Mouse (Mus musculus): ENCODE measurements at regions not wholly inside any gene's neighbourhood (a gene's known extent, or its start where the extent isn't known, plus 50 kb on each side); places are given as distances from the start of the nearest gene placed in this dataset.

- Histone ChIP-seq H3K27me3 (ENCODE audit: insufficient read depth, low read length) (no peaks in the 10 kb centered on the region), H3K9me3 (ENCODE audit: low read length) (no peaks in the 10 kb centered on the region), H3K4me3 (ENCODE audit: low read length) (no peak overlapping the region), H3K9ac (replicated peaks; ENCODE audit: low read length) (no peak overlapping the region), H3K27ac (no peak overlapping the region), H3K4me2 (ENCODE audit: low read depth, low read length) (no peak overlapping the region), H3K4me1 (ENCODE audit: insufficient read depth, low read length) (peaks cover 4% of the 10 kb centered on the region; the same call in 1 of the 2 replicates), H3K36me3 (ENCODE audit: insufficient read depth, low read length) (no peaks in the 10 kb centered on the region)
- DNase-seq (ENCODE audit: low spot score) (no peak), ATAC-seq (no peak)
- WGBS: 69% methylated on average over 6 of the region's 6 CpGs
- no peak for TF ChIP-seq CTCF (IDR thresholded peaks at IDR 0.05; ENCODE audit: low read depth)
Observed at GRCm38 (mm10) chr17:49226016-49226400, 202.2 kb upstream of the Mocs1 start.

DNA sequence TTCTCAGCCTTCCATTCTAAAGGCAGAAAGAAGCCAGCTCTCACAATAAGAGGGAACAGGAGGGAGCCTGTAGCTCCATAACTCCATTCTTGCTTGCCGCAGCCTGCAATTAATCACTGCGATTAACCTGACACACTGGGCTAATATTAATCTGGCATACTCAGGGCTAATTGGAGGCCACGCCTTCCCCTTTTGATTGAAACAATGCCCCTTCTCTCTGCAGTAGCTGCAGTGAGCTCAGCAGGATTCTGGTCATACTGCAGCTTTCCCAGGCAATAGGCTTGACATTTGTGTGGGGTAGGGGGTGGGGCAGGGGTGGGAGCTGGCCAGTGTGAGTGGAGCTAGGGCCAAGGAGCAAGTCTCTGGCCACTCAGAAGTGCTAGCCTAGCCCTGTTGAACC is 196.9 kb upstream of the Mocs1 start:
- WGBS: 12% methylated on average over 3 of the region's 3 CpGs
- Histone ChIP-seq H3K9ac (replicated peaks; ENCODE audit: low read length) (no peak overlapping the region), H3K36me3 (ENCODE audit: insufficient read depth, low read length) (no peaks in the 10 kb centered on the region), H3K27me3 (ENCODE audit: insufficient read depth, low read length) (no peaks in the 10 kb centered on the region), H3K4me1 (ENCODE audit: insufficient read depth, low read length) (peaks cover 12% of the 10 kb centered on the region), H3K27ac (no peak overlapping the region), H3K4me2 (ENCODE audit: low read depth, low read length) (no peak overlapping the region), H3K4me3 (ENCODE audit: low read length) (no peak overlapping the region), H3K9me3 (ENCODE audit: low read length) (no peaks in the 10 kb centered on the region)
- peak; percentile 53 for DNase-seq (ENCODE audit: low spot score)
- TF ChIP-seq CTCF (IDR thresholded peaks at IDR 0.05; ENCODE audit: low read depth): no peak
- peak; percentile 62 for ATAC-seq

GRCm38 (mm10) chr17:49240097-49240496 is 188.1 kb upstream of the Mocs1 start:
- no peak overlapping the region for H3K27ac ChIP-seq
- H3K4me3 ChIP-seq (ENCODE audit: low read length): no peak overlapping the region
- ATAC-seq (no peak), DNase-seq (ENCODE audit: low spot score) (peak; percentile 54)
- no peaks in the 10 kb centered on the region for H3K4me1 ChIP-seq (ENCODE audit: insufficient read depth, low read length)
- H3K9me3 ChIP-seq (ENCODE audit: low read length): no peaks in the 10 kb centered on the region
- no peaks in the 10 kb centered on the region for H3K27me3 ChIP-seq (ENCODE audit: insufficient read depth, low read length)
- no peak overlapping the region for H3K9ac ChIP-seq (replicated peaks; ENCODE audit: low read length)
- no peaks in the 10 kb centered on the region for H3K36me3 ChIP-seq (ENCODE audit: insufficient read depth, low read length)
- no peak for TF ChIP-seq CTCF (IDR thresholded peaks at IDR 0.05; ENCODE audit: low read depth)
- H3K4me2 ChIP-seq (ENCODE audit: low read depth, low read length): no peak overlapping the region

- WGBS: 36% methylated on average over 2 of the region's 2 CpGs
- Histone ChIP-seq H3K9ac (replicated peaks; ENCODE audit: low read length) (no peak overlapping the region), H3K27ac (peak overlapping the region; percentile 45; the same call in 1 of the 2 replicates), H3K36me3 (ENCODE audit: insufficient read depth, low read length) (no peaks in the 10 kb centered on the region), H3K4me2 (ENCODE audit: low read depth, low read length) (no peak overlapping the region), H3K4me3 (ENCODE audit: low read length) (no peak overlapping the region), H3K27me3 (ENCODE audit: insufficient read depth, low read length) (no peaks in the 10 kb centered on the region), H3K4me1 (ENCODE audit: insufficient read depth, low read length) (no peaks in the 10 kb centered on the region), H3K9me3 (ENCODE audit: low read length) (no peaks in the 10 kb centered on the region)
- ATAC-seq (peak; percentile 89), DNase-seq (ENCODE audit: low spot score) (peak; percentile 89)
- no peak for TF ChIP-seq CTCF (IDR thresholded peaks at IDR 0.05; ENCODE audit: low read depth)
Observed at GRCm38 (mm10) chr17:49243419-49243818, 184.7 kb upstream of the Mocs1 start.

- DNase-seq (ENCODE audit: low spot score): no peak
- no peak overlapping the region for H3K27ac ChIP-seq
- H3K4me1 ChIP-seq (ENCODE audit: insufficient read depth, low read length): no peaks in the 10 kb centered on the region
- WGBS: 55% methylated on average over 2 of the region's 2 CpGs
- no peaks in the 10 kb centered on the region for H3K9me3 ChIP-seq (ENCODE audit: low read length)
- H3K4me2 ChIP-seq (ENCODE audit: low read depth, low read length): no peak overlapping the region
- ATAC-seq: no peak
- H3K27me3 ChIP-seq (ENCODE audit: insufficient read depth, low read length): no peaks in the 10 kb centered on the region
- H3K9ac ChIP-seq (replicated peaks; ENCODE audit: low read length): no peak overlapping the region
- H3K36me3 ChIP-seq (ENCODE audit: insufficient read depth, low read length): no peaks in the 10 kb centered on the region
- no peak overlapping the region for H3K4me3 ChIP-seq (ENCODE audit: low read length)
- peak; percentile 36 for TF ChIP-seq CTCF (IDR thresholded peaks at IDR 0.05; ENCODE audit: low read depth)
Observed at GRCm38 (mm10) chr17:49245013-49245412, 183.1 kb upstream of the Mocs1 start.

DNA sequence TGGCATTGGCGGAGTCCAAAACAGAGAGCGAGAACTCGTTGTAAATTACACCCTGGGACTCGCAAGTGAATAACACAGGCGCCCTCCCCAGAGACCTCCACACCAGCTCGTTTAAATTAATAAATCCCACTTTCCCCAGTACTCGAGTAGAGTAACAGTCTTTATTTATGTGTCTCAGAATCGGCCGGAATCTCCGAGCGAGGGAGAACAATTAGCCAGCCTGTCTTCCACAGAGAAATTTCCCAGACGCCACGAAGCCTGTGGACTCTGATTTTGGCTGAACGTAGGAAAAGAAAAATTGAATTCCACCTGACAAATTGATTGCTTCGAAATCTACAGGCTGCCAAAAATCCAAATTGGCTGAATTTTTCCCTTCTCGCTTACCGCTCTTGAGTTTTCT is 180.9 kb upstream of the Mocs1 start:
- DNase-seq (ENCODE audit: low spot score) (peak; percentile 25), ATAC-seq (no peak)
- H3K36me3 ChIP-seq (ENCODE audit: insufficient read depth, low read length): no peaks in the 10 kb centered on the region
- no peaks in the 10 kb centered on the region for H3K4me1 ChIP-seq (ENCODE audit: insufficient read depth, low read length)
- H3K9ac ChIP-seq (replicated peaks; ENCODE audit: low read length): no peak overlapping the region
- H3K4me2 ChIP-seq (ENCODE audit: low read depth, low read length): peak overlapping the region; percentile 27; the same call in 1 of the 2 replicates
- 42% methylated on average over 17 of the region's 17 CpGs for WGBS
- H3K27me3 ChIP-seq (ENCODE audit: insufficient read depth, low read length): no peaks in the 10 kb centered on the region
- TF ChIP-seq CTCF (IDR thresholded peaks at IDR 0.05; ENCODE audit: low read depth): no peak
- no peak overlapping the region for H3K4me3 ChIP-seq (ENCODE audit: low read length)
- H3K27ac ChIP-seq: no peak overlapping the region
- H3K9me3 ChIP-seq (ENCODE audit: low read length): no peaks in the 10 kb centered on the region

DNA sequence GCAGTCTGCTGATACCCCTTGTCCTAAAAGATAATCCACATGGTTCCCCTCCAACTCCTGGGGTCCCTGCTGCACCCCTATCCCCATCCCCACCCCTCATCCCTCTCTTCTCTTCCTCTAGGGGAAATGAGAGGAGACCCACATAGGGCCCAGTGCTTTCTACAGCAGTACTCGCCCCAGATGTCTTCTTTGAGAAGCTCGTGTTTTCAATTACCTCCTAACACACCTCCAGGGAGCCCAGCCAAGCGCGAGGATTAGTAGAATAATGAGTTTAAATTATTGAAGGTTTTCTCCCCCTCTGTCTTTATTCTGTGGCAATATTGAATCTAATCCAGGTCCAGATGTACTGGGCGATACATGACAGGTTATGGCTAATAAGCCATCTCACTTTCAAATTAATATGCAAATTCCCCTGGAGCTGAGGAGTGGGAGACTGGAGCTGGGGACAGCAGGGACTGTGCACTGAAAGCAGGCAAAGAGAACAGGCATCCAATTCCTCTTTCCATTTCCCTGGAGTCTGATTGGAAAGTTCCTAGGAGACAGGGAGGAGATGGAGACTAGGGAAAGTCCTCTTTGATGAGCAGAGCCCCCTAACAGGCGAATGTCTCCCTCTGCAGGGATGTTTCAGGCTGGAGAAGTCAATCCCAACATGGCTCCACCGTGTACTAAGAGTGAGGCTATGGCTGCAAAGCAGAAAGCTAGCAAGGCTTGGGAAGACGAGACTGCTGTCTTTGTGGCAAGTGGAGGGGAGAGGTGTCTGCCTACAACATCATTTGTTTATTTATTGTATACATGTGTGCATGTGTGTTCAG is 177.2 kb upstream of the Mocs1 start:
- peak; percentile 36; the same call in 1 of the 2 replicates for ATAC-seq
- Histone ChIP-seq H3K4me1 (ENCODE audit: insufficient read depth, low read length) (no peaks in the 10 kb centered on the region), H3K27ac (no peak overlapping the region), H3K9me3 (ENCODE audit: low read length) (no peaks in the 10 kb centered on the region), H3K4me2 (ENCODE audit: low read depth, low read length) (no peak overlapping the region), H3K9ac (replicated peaks; ENCODE audit: low read length) (no peak overlapping the region), H3K4me3 (ENCODE audit: low read length) (no peak overlapping the region), H3K27me3 (ENCODE audit: insufficient read depth, low read length) (no peaks in the 10 kb centered on the region), H3K36me3 (ENCODE audit: insufficient read depth, low read length) (no peaks in the 10 kb centered on the region)
- DNase-seq (ENCODE audit: low spot score): peak; percentile 67
- peak; percentile 60 for TF ChIP-seq CTCF (IDR thresholded peaks at IDR 0.05; ENCODE audit: low read depth)
- 35% methylated on average over 8 of the region's 8 CpGs for WGBS

All from hindbrain, postnatal 0 days (tissue).